Mouse (Mus musculus) lung, adult 2 months (tissue): Measurements from ENCODE around the gene Vac14.

ENCODE experiments used
- CTCF ChIP-seq: fragments of 200-500 bp; IDR thresholded peaks from 2 replicates; pipeline ENCODE4 v1.5.1; 2011; ENCODE audit warnings: mild to moderate bottlenecking, low read length, control low read depth; ENCODE audit not compliant: insufficient read depth
- POLR2A ChIP-seq: fragments of 200-500 bp; IDR thresholded peaks from 2 replicates; pipeline ENCODE4 v1.6.1; 2011; ENCODE audit warnings: low read depth, mild to moderate bottlenecking, control low read depth, low read length, borderline replicate concordance; ENCODE audit errors: extremely low read depth

- TF ChIP-seq POLR2A: no peak
- peak; percentile 18; the same call in 1 of the 2 replicates for TF ChIP-seq CTCF
These were observed 108.5 kb downstream of the Vac14 start for GRCm38 (mm10) chr8:110726893-110727292.
